Mouse (Mus musculus) hindbrain, embryonic 15.5 days (tissue): ENCODE data around the gene Lrp10. TPM values are rescaled to one million over a fixed set of nuclear protein-coding genes. Genes with fewer than 3 reads are reported as not detected.
A peak's percentile ranks its signal among the peaks of the same experiment; 100 is the strongest.

ENCODE experiments used
- ATAC-seq: fragments of 200-750 bp; cut with Nextera tagmentation; 2 replicates; pipeline ENCODE4 v1.8.0; 2017; ENCODE audit warnings: low read depth, moderate number of reproducible peaks, moderate TSS enrichment; ENCODE audit not compliant: low FRiP score
- H3K27ac ChIP-seq: fragments of 300-500 bp; sonication (generic); replicated peaks from 2 replicates; pipeline ENCODE4 v1.5.1; 2015; ENCODE audit warnings: mild to moderate bottlenecking, inconsistent platforms
- H3K27me3 ChIP-seq: fragments of 300-500 bp; sonication (generic); 2 replicates; pipeline ENCODE4 v1.6.1; 2015; ENCODE audit warnings: control low read depth, inconsistent platforms
- H3K36me3 ChIP-seq: fragments of 300-500 bp; sonication (generic); 2 replicates; pipeline ENCODE4 v1.6.1; 2015; ENCODE audit warnings: control low read depth, inconsistent platforms
- H3K4me1 ChIP-seq: fragments of 300-500 bp; sonication (generic); replicated peaks from 2 replicates; pipeline ENCODE4 v1.6.1; 2015; ENCODE audit warnings: control low read depth, inconsistent platforms
- H3K4me2 ChIP-seq: fragments of 300-500 bp; sonication (generic); 2 replicates; pipeline ENCODE4 v1.6.1; 2015; ENCODE audit warnings: moderate library complexity, mild to moderate bottlenecking, inconsistent platforms
- H3K4me3 ChIP-seq: fragments of 300-500 bp; sonication (generic); 2 replicates; pipeline ENCODE4 v1.5.1; 2015; ENCODE audit warnings: mild to moderate bottlenecking, inconsistent platforms
- H3K9ac ChIP-seq: fragments of 300-500 bp; sonication (generic); 2 replicates; pipeline ENCODE4 v1.6.1; 2015; ENCODE audit warnings: inconsistent platforms
- H3K9me3 ChIP-seq: fragments of 300-500 bp; sonication (generic); 2 replicates; pipeline ENCODE4 v1.6.1; 2016; ENCODE audit warnings: control low read depth, inconsistent platforms
- WGBS: fragments of 180-500 bp; shearing (Covaris S2); methylation state at CpG from one replicate; pipeline ENCODE4 v1.1.7; 2015; 5-methylcytosine and 5-hydroxymethylcytosine counted together
- polyA plus RNA-seq: library from polyadenylated mRNA; unstranded; fragments of >200 nt; fragmentation: Nextera tagmentation; extraction: Ambion mirVana; gene quantifications from 2 replicates; pipeline ENCODE4 v1.2.1, GENCODE M21; 2015

Gene Lrp10
- polyA plus RNA-seq: 30.3 and 34.3 TPM in 2 replicates

GRCm38 (mm10) chr14:54463959-54464292, at the start of gene Lrp10:
Gene Lrp10, plus strand, starts transcription at chr14:54464137.
- Histone ChIP-seq H3K27ac (peak within 1 kb of the TSS; percentile 73), H3K36me3 (peaks cover 7% of the 10 kb centered on the region; the same call in 1 of the 2 replicates), H3K9ac (peak within 1 kb of the TSS; percentile 83), H3K4me1 (peaks cover 16% of the 10 kb centered on the region), H3K4me2 (peak within 1 kb of the TSS; percentile 92), H3K9me3 (no peaks in the 10 kb centered on the region), H3K4me3 (peak within 1 kb of the TSS; percentile 82), H3K27me3 (no peaks in the 10 kb centered on the region)
- WGBS: 0% methylated on average over 33 of the region's 35 CpGs
- ATAC-seq: peak; percentile 89

- H3K36me3 ChIP-seq: no peaks in the 10 kb centered on the region
- H3K9me3 ChIP-seq: no peaks in the 10 kb centered on the region
- no peak overlapping the region for H3K4me3 ChIP-seq
- no peak for ATAC-seq
- H3K4me1 ChIP-seq: peaks cover 7% of the 10 kb centered on the region
- H3K9ac ChIP-seq: no peak overlapping the region
- no peak overlapping the region for H3K4me2 ChIP-seq
- H3K27me3 ChIP-seq: peaks cover 37% of the 10 kb centered on the region
- H3K27ac ChIP-seq: no peak overlapping the region
- 8% methylated on average over 13 of the region's 13 CpGs for WGBS
Measured at GRCm38 (mm10) chr14:54415241-54416020, 48.5 kb upstream of the Lrp10 start.

GRCm38 (mm10) chr14:54416229-54416775, 47.6 kb upstream of the Lrp10 start:
- no peaks in the 10 kb centered on the region for H3K9me3 ChIP-seq
- peaks cover 37% of the 10 kb centered on the region for H3K27me3 ChIP-seq
- H3K9ac ChIP-seq: no peak overlapping the region
- H3K4me1 ChIP-seq: peaks cover 6% of the 10 kb centered on the region
- no peak overlapping the region for H3K4me3 ChIP-seq
- H3K4me2 ChIP-seq: no peak overlapping the region
- WGBS: 26% methylated on average over 5 of the region's 5 CpGs
- H3K36me3 ChIP-seq: no peaks in the 10 kb centered on the region
- H3K27ac ChIP-seq: no peak overlapping the region
- no peak for ATAC-seq

- ATAC-seq: no peak
- H3K9ac ChIP-seq: no peak overlapping the region
- no peak overlapping the region for H3K27ac ChIP-seq
- no peaks in the 10 kb centered on the region for H3K9me3 ChIP-seq
- H3K36me3 ChIP-seq: no peaks in the 10 kb centered on the region
- WGBS: 57% methylated on average over 4 of the region's 4 CpGs
- H3K4me2 ChIP-seq: no peak overlapping the region
- H3K27me3 ChIP-seq: peaks cover 37% of the 10 kb centered on the region
- peaks cover 6% of the 10 kb centered on the region for H3K4me1 ChIP-seq
- no peak overlapping the region for H3K4me3 ChIP-seq
Measured at GRCm38 (mm10) chr14:54416830-54417229, 47.1 kb upstream of the Lrp10 start.

GRCm38 (mm10) chr14:54417623-54418081, 46.3 kb upstream of the Lrp10 start, which contains the start of gene Slc7a7:
Gene Slc7a7, minus strand, starts transcription at chr14:54417780.
- Histone ChIP-seq H3K36me3 (no peaks in the 10 kb centered on the region), H3K4me2 (peak within 1 kb of the TSS; percentile 29; the same call in 1 of the 2 replicates), H3K9ac (no peak within 1 kb of the TSS), H3K9me3 (no peaks in the 10 kb centered on the region), H3K27me3 (peaks cover 37% of the 10 kb centered on the region), H3K27ac (no peak within 1 kb of the TSS), H3K4me3 (peak within 1 kb of the TSS; percentile 5; the same call in 1 of the 2 replicates), H3K4me1 (peaks cover 6% of the 10 kb centered on the region)
- WGBS: 5% methylated on average over 19 of the region's 19 CpGs
- ATAC-seq: no peak

GRCm38 (mm10) chr14:54421014-54421413, 42.9 kb upstream of the Lrp10 start:
- H3K27me3 ChIP-seq: peaks cover 12% of the 10 kb centered on the region
- H3K27ac ChIP-seq: no peak overlapping the region
- no peak for ATAC-seq
- no peaks in the 10 kb centered on the region for H3K9me3 ChIP-seq
- H3K4me1 ChIP-seq: peaks cover 11% of the 10 kb centered on the region
- 87% methylated on average over 2 of the region's 2 CpGs for WGBS
- no peak overlapping the region for H3K9ac ChIP-seq
- no peak overlapping the region for H3K4me2 ChIP-seq
- no peaks in the 10 kb centered on the region for H3K36me3 ChIP-seq
- no peak overlapping the region for H3K4me3 ChIP-seq

GRCm38 (mm10) chr14:54423406-54423805, 40.5 kb upstream of the Lrp10 start:
- Histone ChIP-seq H3K4me2 (no peak overlapping the region), H3K36me3 (peaks cover under 1% of the 10 kb centered on the region; the same call in 1 of the 2 replicates), H3K9me3 (no peaks in the 10 kb centered on the region), H3K27me3 (no peaks in the 10 kb centered on the region), H3K4me3 (no peak overlapping the region), H3K27ac (no peak overlapping the region), H3K9ac (no peak overlapping the region), H3K4me1 (peaks cover 20% of the 10 kb centered on the region)
- no peak for ATAC-seq
- 63% methylated on average over 5 of the region's 5 CpGs for WGBS

GRCm38 (mm10) chr14:54424634-54425033, 39.3 kb upstream of the Lrp10 start:
- Histone ChIP-seq H3K4me2 (no peak overlapping the region), H3K4me3 (no peak overlapping the region), H3K9me3 (no peaks in the 10 kb centered on the region), H3K27me3 (peaks cover under 1% of the 10 kb centered on the region; the same call in 1 of the 2 replicates), H3K9ac (no peak overlapping the region), H3K27ac (no peak overlapping the region), H3K4me1 (peaks cover 26% of the 10 kb centered on the region), H3K36me3 (peaks cover 9% of the 10 kb centered on the region)
- 86% methylated on average over 1 of the region's 1 CpGs for WGBS
- no peak for ATAC-seq

- ATAC-seq: no peak
- peak overlapping the region; percentile 93; the same call in 1 of the 2 replicates for H3K4me3 ChIP-seq
- H3K9ac ChIP-seq: no peak overlapping the region
- no peak overlapping the region for H3K27ac ChIP-seq
- H3K4me1 ChIP-seq: peaks cover 35% of the 10 kb centered on the region
- H3K36me3 ChIP-seq: peaks cover 14% of the 10 kb centered on the region
- H3K27me3 ChIP-seq: peaks cover 9% of the 10 kb centered on the region; the same call in 1 of the 2 replicates
- peak overlapping the region; percentile 66 for H3K4me2 ChIP-seq
- H3K9me3 ChIP-seq: no peaks in the 10 kb centered on the region
- WGBS: 66% methylated on average over 1 of the region's 1 CpGs
Measured at GRCm38 (mm10) chr14:54425540-54425939, 38.4 kb upstream of the Lrp10 start.

- H3K9me3 ChIP-seq: no peaks in the 10 kb centered on the region
- H3K36me3 ChIP-seq: peaks cover 14% of the 10 kb centered on the region
- peak; percentile 38 for ATAC-seq
Measured at GRCm38 (mm10) chr14:54426003-54426688, 37.8 kb upstream of the Lrp10 start.

GRCm38 (mm10) chr14:54426689-54427398, 37.1 kb upstream of the Lrp10 start, which contains the start of gene Mrpl52:
Gene Mrpl52, plus strand, starts transcription at chr14:54426909.
- Histone ChIP-seq H3K9me3 (no peaks in the 10 kb centered on the region), H3K9ac (peak within 1 kb of the TSS; percentile 93), H3K4me2 (peak within 1 kb of the TSS; percentile 66), H3K27me3 (peaks cover 11% of the 10 kb centered on the region; the same call in 1 of the 2 replicates), H3K4me3 (peak within 1 kb of the TSS; percentile 93), H3K36me3 (peaks cover 14% of the 10 kb centered on the region), H3K27ac (peak within 1 kb of the TSS; percentile 92), H3K4me1 (peaks cover 46% of the 10 kb centered on the region)
- under 1% methylated on average over 48 of the region's 48 CpGs for WGBS
- peak; percentile 86 for ATAC-seq

More at GRCm38 (mm10) chr14:54426003-54426688, 37.8 kb upstream of the Lrp10 start:
- peaks cover 11% of the 10 kb centered on the region; the same call in 1 of the 2 replicates for H3K27me3 ChIP-seq
- peak overlapping the region; percentile 93 for H3K4me3 ChIP-seq
- peaks cover 41% of the 10 kb centered on the region for H3K4me1 ChIP-seq
- H3K4me2 ChIP-seq: peak overlapping the region; percentile 66
- peak overlapping the region; percentile 92 for H3K27ac ChIP-seq
- peak overlapping the region; percentile 93 for H3K9ac ChIP-seq
- WGBS: 32% methylated on average over 14 of the region's 14 CpGs
